Mouse (Mus musculus) splenic B cell, adult 2 months (primary cell): ENCODE data around the gene Asb15.

Experiments used
- DNase-seq: peaks from one replicate; pipeline ENCODE4 v3.0.0-alpha.2; 2011; ENCODE audit warnings: low read depth, low spot score
- H3K27me3 ChIP-seq: 2 replicates; pipeline ENCODE4 v1.6.1; 2012; ENCODE audit warnings: mild to moderate bottlenecking, low read length, moderate library complexity, mixed read lengths; ENCODE audit not compliant: control insufficient read depth, poor library complexity, insufficient read depth, severe bottlenecking
- H3K36me3 ChIP-seq: 2 replicates; pipeline ENCODE4 v1.6.1; 2012; ENCODE audit warnings: mild to moderate bottlenecking, low read length, moderate library complexity, mixed read lengths; ENCODE audit not compliant: control insufficient read depth, poor library complexity, insufficient read depth, severe bottlenecking

Asb15 gene

DNA sequence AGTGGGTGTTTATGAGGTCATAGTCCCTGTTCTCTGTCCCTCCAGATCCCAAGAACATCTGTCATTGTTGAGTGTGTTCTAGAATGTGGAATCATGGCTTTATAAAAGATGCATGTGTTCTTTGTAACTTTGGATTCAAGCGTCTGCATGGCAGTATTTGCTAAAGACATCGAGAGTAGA lies at the start of gene Asb15:
Gene Asb15 (plus strand): TSS at position 81 of the 180 bp plus-strand sequence.
- Histone ChIP-seq H3K27me3 (no peaks in the 10 kb centered on the region), H3K36me3 (no peaks in the 10 kb centered on the region)
- no peak for DNase-seq

DNA sequence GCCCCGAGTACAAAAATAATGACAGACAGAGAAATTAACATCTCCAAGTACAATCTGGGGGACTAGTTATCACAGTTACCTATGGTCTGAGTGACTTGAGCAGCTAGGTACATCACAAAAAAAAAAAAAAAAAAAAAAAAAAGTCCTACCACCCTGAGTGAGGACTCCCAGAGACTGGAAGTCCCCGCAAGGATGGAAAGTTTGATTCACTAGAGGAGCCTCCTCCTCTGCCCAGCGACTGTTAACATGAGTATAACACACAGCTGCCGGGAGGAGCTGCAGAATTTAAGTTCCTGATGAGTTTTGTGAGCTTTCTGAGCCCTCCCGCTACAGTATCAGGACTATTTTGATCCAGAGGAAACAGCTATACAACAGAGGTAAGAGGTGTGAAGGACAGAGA lies 41.4 kb upstream of the Asb15 start:
- DNase-seq = no peak
- H3K27me3 ChIP-seq = no peaks in the 10 kb centered on the region
- no peaks in the 10 kb centered on the region for H3K36me3 ChIP-seq

DNA sequence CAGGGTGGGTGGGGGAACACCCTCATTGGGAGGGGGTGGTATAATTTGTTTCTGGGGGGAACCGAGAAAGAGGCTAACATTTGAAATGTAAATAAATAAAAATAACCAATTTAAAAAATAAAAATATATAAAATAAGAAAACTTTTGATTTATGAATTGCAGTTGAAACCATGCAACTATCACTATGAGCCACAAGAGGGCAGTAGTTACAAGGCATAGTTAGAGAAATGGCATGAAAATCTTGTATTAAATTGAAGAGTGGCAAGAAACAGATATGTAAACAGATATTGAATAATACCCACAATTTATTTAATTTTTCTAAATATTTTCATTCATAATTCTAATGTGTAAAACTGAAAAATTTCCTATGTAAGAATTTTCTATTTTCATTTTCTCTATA lies 37.6 kb upstream of the Asb15 start:
- Histone ChIP-seq H3K36me3 (no peaks in the 10 kb centered on the region), H3K27me3 (no peaks in the 10 kb centered on the region)
- peak; percentile 26 for DNase-seq

DNA sequence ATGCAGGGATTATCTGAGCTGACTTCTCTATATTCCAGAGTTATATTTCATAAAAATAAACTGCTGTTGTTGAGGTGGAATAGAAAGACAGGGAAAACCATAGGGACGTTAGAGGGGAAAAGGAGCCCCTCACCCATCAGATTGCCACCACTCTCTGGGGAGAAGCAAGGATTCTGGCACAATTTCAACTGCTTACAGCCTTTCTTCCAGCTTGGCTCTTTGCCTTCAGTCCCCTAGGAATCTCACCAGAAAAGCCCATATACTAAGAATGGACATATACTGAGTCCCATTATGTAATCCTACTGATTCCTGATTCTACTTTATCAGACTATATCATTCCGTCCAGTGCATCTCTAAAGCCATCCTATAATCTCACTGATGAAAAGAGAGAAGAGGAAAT lies 23.8 kb upstream of the Asb15 start:
- no peaks in the 10 kb centered on the region for H3K27me3 ChIP-seq
- H3K36me3 ChIP-seq = no peaks in the 10 kb centered on the region
- DNase-seq = no peak

DNA sequence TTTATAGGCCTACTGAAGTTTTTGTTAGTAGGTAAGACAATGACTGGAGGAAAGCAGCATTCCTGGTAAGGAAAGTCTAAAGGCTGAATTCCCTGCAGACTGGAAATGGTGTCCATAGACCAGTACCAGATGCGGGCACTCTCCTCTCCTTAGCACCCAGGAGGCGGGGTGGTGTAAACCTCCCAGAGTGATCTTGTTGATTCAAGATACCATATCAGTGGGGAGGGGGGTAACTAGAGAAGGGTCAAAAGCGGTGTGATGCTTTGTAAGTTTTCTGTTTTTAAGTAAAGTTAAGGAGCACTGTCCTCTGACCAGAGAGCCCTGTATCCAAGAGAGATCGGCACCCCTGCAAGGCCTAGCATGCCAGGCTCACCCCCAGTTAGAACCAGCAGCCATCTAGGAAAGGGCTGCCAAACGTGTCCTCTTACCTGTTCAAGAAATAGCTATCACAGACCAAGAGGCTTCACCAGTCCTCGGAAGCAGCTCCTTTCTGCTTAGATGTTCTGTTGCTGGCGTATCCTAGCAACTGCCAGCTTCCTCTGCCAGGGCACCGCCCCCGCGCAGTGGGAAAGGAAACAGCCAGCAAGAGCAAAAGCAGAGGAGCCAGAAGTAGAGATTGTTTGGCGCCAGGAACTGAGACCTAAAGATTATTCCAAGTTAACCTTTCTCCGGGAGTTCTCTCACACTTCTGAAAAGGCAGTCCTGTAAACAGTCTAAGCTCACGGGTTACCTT lies 13.2 kb upstream of the Asb15 start, which contains the start of gene Iqub:
Gene Iqub (minus strand): TSS at position 516 of the 733 bp plus-strand sequence.
- Histone ChIP-seq H3K27me3 (no peaks in the 10 kb centered on the region), H3K36me3 (peaks cover 6% of the 10 kb centered on the region)
- peak; percentile 15 for DNase-seq

DNA sequence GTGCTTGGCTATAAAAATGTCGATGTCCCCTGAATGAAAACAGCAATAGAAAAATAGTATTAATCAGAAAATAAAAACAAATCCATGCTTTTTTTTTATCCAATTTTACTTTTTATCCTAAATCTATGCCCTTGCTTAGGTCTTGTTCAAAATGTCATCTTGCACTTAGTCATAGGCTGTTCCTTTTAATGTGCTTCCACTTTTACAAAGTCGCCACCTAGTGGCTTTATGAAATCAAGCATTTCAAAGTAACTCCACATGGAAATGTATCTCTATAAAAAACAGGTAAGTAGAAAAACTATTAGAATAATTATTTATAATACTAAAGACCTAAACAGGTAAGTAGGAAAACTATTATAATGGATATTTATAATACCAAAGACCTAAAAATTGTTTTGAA lies 11.7 kb upstream of the Asb15 start:
- peak; percentile 45 for DNase-seq

DNA sequence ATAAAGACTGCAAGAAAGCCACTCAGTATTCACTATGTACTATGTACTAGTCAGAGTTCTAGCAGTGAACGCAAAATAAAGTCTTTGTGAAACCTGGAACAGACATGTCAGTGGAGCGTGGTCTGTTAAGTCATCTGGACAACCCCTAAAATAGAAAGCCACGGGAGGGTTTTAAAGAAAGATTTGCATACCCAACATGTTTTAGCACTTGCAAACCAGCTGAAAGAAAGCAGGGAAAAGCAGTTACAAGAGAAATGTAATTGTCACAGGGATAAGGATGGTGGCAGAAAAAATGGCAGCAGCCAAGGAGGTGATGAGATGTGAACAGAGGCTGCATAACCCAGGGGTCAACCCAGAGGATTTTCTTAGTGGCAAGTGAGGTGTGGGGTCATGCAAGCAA lies 2.2 kb upstream of the Asb15 start:
- no peaks in the 10 kb centered on the region for H3K27me3 ChIP-seq
- no peaks in the 10 kb centered on the region; the same call in 1 of the 2 replicates for H3K36me3 ChIP-seq
- DNase-seq = no peak

More for the DNA sequence above, 11.7 kb upstream of the Asb15 start:
- Histone ChIP-seq H3K36me3 (peaks cover 12% of the 10 kb centered on the region), H3K27me3 (no peaks in the 10 kb centered on the region)

DNA sequence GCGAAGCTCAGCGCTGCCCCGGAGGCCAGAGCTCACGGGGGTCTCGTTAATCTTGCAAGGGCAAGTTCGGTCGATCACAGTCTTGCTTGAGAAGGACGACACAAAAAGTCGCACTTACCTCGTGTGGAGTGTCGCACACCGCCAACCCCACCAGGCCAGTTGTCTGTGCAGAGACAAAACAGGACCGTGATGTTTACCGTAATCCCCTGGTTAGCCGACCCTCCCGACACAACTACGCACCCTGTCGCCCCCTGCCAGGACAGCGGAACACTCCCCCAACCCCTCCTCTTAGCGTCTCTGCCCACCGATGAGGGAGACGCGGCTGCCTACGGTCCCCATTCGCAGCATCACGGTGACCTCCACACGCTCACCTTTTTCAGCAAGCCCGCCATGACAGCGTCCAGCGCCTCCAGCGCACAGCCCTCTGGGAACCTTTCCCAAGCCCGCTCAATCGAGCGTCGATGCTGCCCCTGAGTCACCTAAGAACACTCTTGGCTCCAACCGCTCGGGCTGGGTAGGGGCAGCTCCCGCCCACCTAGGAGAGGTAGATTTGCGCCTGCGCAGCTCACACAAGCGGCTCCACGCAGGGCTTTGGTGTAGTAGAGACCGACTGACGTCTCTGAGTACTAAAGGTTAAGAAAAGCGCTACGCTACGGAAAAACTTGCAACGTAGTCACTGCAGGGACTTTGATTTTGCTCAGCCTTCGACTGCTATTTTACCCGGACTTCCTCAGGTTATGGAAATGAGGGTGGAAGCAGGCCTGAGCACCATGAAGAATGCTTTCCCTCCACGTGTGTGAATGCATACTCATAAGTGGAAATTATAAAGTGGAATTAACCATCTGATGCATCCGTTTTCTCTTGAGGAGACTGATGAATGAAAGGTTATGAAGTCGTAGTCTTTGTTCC lies 535 bp upstream of the Asb15 start, which contains the start of gene Ndufa5:
Gene Ndufa5 (minus strand): TSS at position 859 of the 909 bp plus-strand sequence.
- peak; percentile 97 for DNase-seq
- Histone ChIP-seq H3K27me3 (no peaks in the 10 kb centered on the region), H3K36me3 (no peaks in the 10 kb centered on the region)

DNA sequence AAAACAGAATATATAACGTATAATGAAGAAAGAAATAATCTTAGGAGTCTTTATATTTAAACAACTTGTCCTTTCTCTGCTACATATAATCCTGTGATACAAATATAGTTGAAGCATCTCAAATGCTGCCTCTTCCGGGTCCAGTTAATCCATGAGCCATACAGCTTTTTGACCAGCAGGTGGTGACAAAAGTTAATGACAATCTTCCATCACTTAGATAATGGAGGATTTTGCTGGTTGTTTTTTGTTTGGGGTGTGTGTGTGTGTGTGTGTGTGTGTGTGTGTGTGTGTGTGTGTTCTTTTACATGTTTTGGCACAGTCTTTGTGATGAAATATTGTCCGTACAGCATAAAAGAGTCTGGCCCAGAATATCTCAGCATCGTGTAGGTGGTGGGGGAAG lies 2.2 kb downstream of the Asb15 start:
- DNase-seq = peak; percentile 78
- Histone ChIP-seq H3K36me3 (no peaks in the 10 kb centered on the region), H3K27me3 (no peaks in the 10 kb centered on the region)

DNA sequence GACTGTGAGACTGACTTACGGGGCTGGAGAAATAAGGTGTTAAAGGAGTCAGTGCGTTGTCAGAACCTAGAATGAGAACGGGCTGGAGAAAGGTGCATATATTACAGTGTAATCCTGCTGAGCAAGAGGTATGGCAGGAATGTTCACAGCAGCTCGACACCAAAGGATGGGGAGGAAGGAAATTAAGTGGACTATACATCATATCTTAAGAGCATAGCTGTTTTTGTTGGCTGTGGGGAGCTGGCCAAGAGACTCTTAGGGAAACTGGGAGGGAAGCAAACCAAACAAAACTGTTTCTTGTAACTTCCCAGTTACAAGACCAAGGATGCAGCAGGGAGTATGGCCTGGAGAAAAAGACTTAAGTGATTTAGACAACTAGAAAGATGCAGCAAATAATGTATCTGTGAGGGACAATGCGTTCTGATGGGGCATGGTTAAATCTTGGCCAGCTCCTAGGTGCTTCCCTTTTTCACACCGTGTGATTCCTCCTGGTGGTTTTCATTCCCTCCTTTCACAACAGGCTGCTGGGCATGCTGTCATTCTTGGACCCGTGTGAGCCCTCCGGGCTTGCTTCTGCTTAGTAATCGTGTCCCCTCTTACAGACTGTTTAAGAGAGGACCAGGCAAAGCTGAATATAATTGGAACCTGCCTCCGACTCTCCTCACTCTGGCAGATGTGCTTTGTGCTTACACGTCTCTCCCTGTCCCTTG lies 2.9 kb downstream of the Asb15 start:
- H3K36me3 ChIP-seq = no peaks in the 10 kb centered on the region
- DNase-seq = no peak

DNA sequence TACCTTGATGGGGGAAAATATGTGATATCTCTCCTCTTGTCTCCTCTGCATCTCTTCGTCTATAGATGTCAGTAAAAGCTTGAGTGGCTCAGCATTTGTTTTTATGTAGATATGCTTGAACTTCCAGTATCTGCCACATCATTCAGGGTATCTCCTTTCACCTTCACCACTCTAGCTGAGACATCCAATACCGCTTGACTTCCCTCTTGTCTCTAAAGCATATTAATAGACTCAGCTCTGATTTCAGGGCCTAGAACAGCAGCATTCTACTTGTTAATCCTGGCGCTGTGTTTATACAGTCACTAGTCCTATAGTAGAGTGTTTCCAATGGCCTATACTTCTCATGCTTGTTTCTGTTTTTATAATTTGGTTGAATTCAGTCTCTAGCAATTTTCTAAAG lies 4.9 kb downstream of the Asb15 start:
- DNase-seq = no peak
- no peaks in the 10 kb centered on the region for H3K36me3 ChIP-seq

More for the DNA sequence above, 2.9 kb downstream of the Asb15 start:
- H3K27me3 ChIP-seq = no peaks in the 10 kb centered on the region

DNA sequence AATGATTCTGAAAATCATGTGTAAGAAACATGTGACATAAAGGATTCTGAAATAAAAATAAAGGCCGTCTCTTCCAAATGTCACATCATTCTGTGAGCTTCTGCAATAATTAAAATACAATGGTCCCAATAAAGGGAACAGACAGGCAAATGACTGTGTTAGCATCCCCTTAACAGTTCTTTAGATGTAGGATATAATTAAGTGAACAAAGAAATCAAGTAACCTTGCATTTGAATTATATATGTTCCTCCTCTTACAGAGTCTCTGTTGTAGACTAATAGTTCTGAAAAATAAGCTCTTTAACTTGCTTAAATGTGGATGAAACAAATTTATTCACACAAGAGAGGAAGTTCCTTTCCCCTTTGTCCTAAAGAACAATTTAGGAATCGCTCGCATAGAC lies 10.5 kb downstream of the Asb15 start:
- DNase-seq = no peak
- no peaks in the 10 kb centered on the region for H3K36me3 ChIP-seq
- H3K27me3 ChIP-seq = no peaks in the 10 kb centered on the region

More for the DNA sequence above, 4.9 kb downstream of the Asb15 start:
- no peaks in the 10 kb centered on the region for H3K27me3 ChIP-seq

DNA sequence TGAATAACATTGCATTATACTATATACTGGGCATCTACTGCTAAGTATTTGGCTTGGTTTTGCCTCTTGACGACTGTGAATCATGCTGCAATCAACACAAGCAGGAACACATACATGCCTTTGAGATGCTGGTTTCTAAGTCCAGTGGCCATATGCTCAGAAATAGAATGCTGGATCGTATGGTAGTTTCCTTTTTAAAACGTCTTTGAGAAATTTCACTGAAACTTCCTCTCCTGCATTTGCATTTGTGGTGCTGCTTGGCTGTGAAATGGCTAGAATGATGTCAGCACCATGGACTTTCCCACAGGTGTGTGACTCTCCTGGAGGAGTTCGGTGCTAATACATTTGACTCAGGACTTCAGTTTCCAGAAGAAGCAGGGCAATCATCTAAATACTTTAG lies 12.2 kb downstream of the Asb15 start:
- Histone ChIP-seq H3K27me3 (no peaks in the 10 kb centered on the region), H3K36me3 (no peaks in the 10 kb centered on the region)
- no peak for DNase-seq

DNA sequence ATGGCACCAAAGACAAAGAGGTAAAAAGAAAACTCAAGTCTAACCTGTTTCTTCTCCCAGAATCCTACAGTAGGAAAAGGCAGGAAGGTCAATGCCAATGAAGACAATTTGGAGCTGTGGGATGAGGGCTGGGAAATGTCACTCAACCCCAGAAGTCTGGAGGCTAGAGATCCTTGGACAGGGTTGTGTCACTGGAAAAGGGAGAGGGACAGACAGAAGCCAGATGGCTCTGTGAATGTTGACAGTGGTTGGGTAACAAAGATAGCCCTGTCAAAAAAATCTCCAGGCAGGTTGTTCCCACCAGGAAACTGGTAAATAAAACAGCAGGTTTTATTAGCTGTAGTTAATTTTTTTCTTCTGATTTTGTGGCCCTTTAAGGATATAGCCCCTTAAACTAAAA lies 14.4 kb downstream of the Asb15 start:
- no peaks in the 10 kb centered on the region for H3K27me3 ChIP-seq
- no peak for DNase-seq
- no peaks in the 10 kb centered on the region for H3K36me3 ChIP-seq

DNA sequence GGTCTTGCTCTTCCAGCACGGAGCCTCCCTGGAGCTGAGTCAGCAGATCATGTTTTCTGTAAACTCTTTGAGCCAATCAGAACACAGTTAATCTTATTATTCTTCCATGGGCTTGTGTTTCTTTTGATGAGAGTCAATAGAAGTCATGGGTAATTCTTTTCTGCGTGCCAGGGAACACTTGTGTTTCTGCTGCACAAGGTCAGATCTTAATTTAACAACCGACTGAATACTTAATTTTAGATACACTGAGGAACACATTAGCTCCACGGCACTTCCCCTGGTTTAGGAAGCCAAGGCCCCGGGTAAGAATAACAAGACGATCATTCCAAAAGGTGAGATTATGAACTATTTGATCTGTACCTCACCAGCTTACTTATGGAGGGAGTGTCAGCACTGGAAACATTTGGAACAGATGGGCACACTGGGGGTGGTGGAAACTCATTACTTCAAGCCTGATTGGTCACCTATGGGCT lies 15.2 kb downstream of the Asb15 start:
- no peak for DNase-seq
- H3K36me3 ChIP-seq = no peaks in the 10 kb centered on the region
- no peaks in the 10 kb centered on the region for H3K27me3 ChIP-seq
